Mouse (Mus musculus) liver, embryonic 15.5 days (tissue): ENCODE measurements around the gene Ankrd2. TPM values are rescaled to one million over a fixed set of nuclear protein-coding genes. Genes with fewer than 3 reads are reported as not detected.

Source experiments
- ATAC-seq: fragments of 200-750 bp; cut with Nextera tagmentation; 2 replicates; pipeline ENCODE4 v1.8.0; 2017; ENCODE audit warnings: moderate number of reproducible peaks, mild to moderate bottlenecking, moderate library complexity; ENCODE audit not compliant: insufficient read depth
- H3K27ac ChIP-seq: fragments of 300-500 bp; sonication (generic); replicated peaks from 2 replicates; pipeline ENCODE4 v1.5.1; 2015; ENCODE audit warnings: mild to moderate bottlenecking, inconsistent platforms
- H3K27me3 ChIP-seq: fragments of 300-500 bp; sonication (generic); 2 replicates; pipeline ENCODE4 v1.6.1; 2015; ENCODE audit warnings: mild to moderate bottlenecking, inconsistent platforms
- H3K36me3 ChIP-seq: fragments of 300-500 bp; sonication (generic); replicated peaks from 2 replicates; pipeline ENCODE4 v1.6.1; 2015; ENCODE audit warnings: moderate library complexity, mild to moderate bottlenecking, inconsistent platforms
- H3K4me1 ChIP-seq: fragments of 300-500 bp; sonication (generic); replicated peaks from 2 replicates; pipeline ENCODE4 v1.6.1; 2015; ENCODE audit warnings: inconsistent platforms
- H3K4me2 ChIP-seq: fragments of 300-500 bp; sonication (generic); 2 replicates; pipeline ENCODE4 v1.6.1; 2015; ENCODE audit warnings: moderate library complexity, mild to moderate bottlenecking, inconsistent platforms
- H3K4me3 ChIP-seq: fragments of 300-500 bp; sonication (generic); replicated peaks from 2 replicates; pipeline ENCODE4 v1.5.1; 2015; ENCODE audit warnings: mild to moderate bottlenecking, inconsistent platforms
- H3K9ac ChIP-seq: fragments of 300-500 bp; sonication (generic); 2 replicates; pipeline ENCODE4 v1.6.1; 2015; ENCODE audit warnings: moderate library complexity, mild to moderate bottlenecking, inconsistent platforms
- H3K9me3 ChIP-seq: fragments of 300-500 bp; sonication (generic); replicated peaks from 2 replicates; pipeline ENCODE4 v1.6.1; 2016; ENCODE audit warnings: inconsistent platforms
- whole genome bisulfite sequencing: fragments of 180-500 bp; shearing (Covaris S2); methylation state at CpG from one replicate; pipeline ENCODE4 v1.1.7; 2015; ENCODE audit warnings: mixed read lengths; ENCODE audit not compliant: insufficient replicate concordance; 5-methylcytosine and 5-hydroxymethylcytosine counted together
- polyA plus RNA-seq: library from polyadenylated mRNA; unstranded; fragments of >200 nt; fragmentation: Nextera tagmentation; extraction: Ambion mirVana; gene quantifications from 2 replicates; pipeline ENCODE4 v1.2.1, GENCODE M21; 2015

The Ankrd2 gene
- polyA plus RNA-seq, 1 experiment from 2014 or later: 0.17 TPM

GRCm38 (mm10) chr19:42056719-42057409, 21.1 kb downstream of the Ankrd2 start:
- 53% methylated on average over 6 of the region's 6 CpGs for WGBS
- no peak for ATAC-seq
- peaks cover 5% of the 10 kb centered on the region for H3K4me1 ChIP-seq
- no peak overlapping the region for H3K4me2 ChIP-seq
- no peak overlapping the region for H3K4me3 ChIP-seq
- no peaks in the 10 kb centered on the region for H3K9me3 ChIP-seq
- no peak overlapping the region for H3K27ac ChIP-seq
- H3K36me3 ChIP-seq: no peaks in the 10 kb centered on the region
- H3K9ac ChIP-seq: no peak overlapping the region
- H3K27me3 ChIP-seq: no peaks in the 10 kb centered on the region

- Histone ChIP-seq H3K4me1 (peaks cover 5% of the 10 kb centered on the region), H3K4me3 (no peak overlapping the region), H3K36me3 (0 out of 2 replicates have a peak, but pooled peaks cover 4% of the 10 kb centered on the region), H3K27me3 (no peaks in the 10 kb centered on the region), H3K9ac (no peak overlapping the region), H3K4me2 (no peak overlapping the region), H3K9me3 (no peaks in the 10 kb centered on the region), H3K27ac (no peak overlapping the region)
- no peak for ATAC-seq
- 52% methylated on average over 7 of the region's 7 CpGs for WGBS
These were observed 22.6 kb downstream of the Ankrd2 start for GRCm38 (mm10) chr19:42058426-42058825.

GRCm38 (mm10) chr19:42061443-42061842, 25.6 kb downstream of the Ankrd2 start:
- no peak overlapping the region for H3K9ac ChIP-seq
- ATAC-seq: peak; percentile 80
- H3K27ac ChIP-seq: peak overlapping the region; percentile 48
- no peaks in the 10 kb centered on the region for H3K27me3 ChIP-seq
- H3K9me3 ChIP-seq: no peaks in the 10 kb centered on the region
- H3K36me3 ChIP-seq: 0 out of 2 replicates have a peak, but pooled peaks cover 4% of the 10 kb centered on the region
- H3K4me3 ChIP-seq: no peak overlapping the region
- no peak overlapping the region for H3K4me2 ChIP-seq
- peaks cover 5% of the 10 kb centered on the region for H3K4me1 ChIP-seq
- 64% methylated on average over 7 of the region's 7 CpGs for WGBS

- Histone ChIP-seq H3K9me3 (no peaks in the 10 kb centered on the region), H3K4me3 (no peak overlapping the region), H3K27me3 (no peaks in the 10 kb centered on the region), H3K4me1 (no peaks in the 10 kb centered on the region; the same call in 1 of the 2 replicates), H3K4me2 (no peak overlapping the region), H3K27ac (no peak overlapping the region), H3K36me3 (0 out of 2 replicates have a peak, but pooled peaks cover 7% of the 10 kb centered on the region), H3K9ac (no peak overlapping the region)
- WGBS: 51% methylated on average over 11 of the region's 11 CpGs
- ATAC-seq: no peak
These were observed 32.8 kb downstream of the Ankrd2 start for GRCm38 (mm10) chr19:42068441-42069240.

GRCm38 (mm10) chr19:42069241-42069525, 33.4 kb downstream of the Ankrd2 start:
- H3K27ac ChIP-seq: no peak overlapping the region
- no peaks in the 10 kb centered on the region; the same call in 1 of the 2 replicates for H3K4me1 ChIP-seq
- no peak overlapping the region for H3K9ac ChIP-seq
- no peaks in the 10 kb centered on the region for H3K27me3 ChIP-seq
- H3K9me3 ChIP-seq: no peaks in the 10 kb centered on the region
- 0 out of 2 replicates have a peak, but pooled peaks cover 7% of the 10 kb centered on the region for H3K36me3 ChIP-seq
- 66% methylated on average over 6 of the region's 6 CpGs for WGBS
- ATAC-seq: no peak
- H3K4me2 ChIP-seq: no peak overlapping the region
- H3K4me3 ChIP-seq: no peak overlapping the region

- 66% methylated on average over 7 of the region's 7 CpGs for WGBS
- H3K4me2 ChIP-seq: no peak overlapping the region
- no peak overlapping the region for H3K4me3 ChIP-seq
- H3K9me3 ChIP-seq: no peaks in the 10 kb centered on the region
- no peaks in the 10 kb centered on the region; the same call in 1 of the 2 replicates for H3K4me1 ChIP-seq
- peak overlapping the region; percentile 68 for H3K27ac ChIP-seq
- H3K9ac ChIP-seq: no peak overlapping the region
- ATAC-seq: no peak
- H3K27me3 ChIP-seq: no peaks in the 10 kb centered on the region
- H3K36me3 ChIP-seq: 0 out of 2 replicates have a peak, but pooled peaks cover 7% of the 10 kb centered on the region
These were observed 35.4 kb downstream of the Ankrd2 start for GRCm38 (mm10) chr19:42071221-42071620.

GRCm38 (mm10) chr19:42071886-42072608, 36.2 kb downstream of the Ankrd2 start:
- peak; percentile 81 for ATAC-seq
- 0 out of 2 replicates have a peak, but pooled peaks cover 7% of the 10 kb centered on the region for H3K36me3 ChIP-seq
- H3K4me1 ChIP-seq: no peaks in the 10 kb centered on the region; the same call in 1 of the 2 replicates
- H3K27ac ChIP-seq: peak overlapping the region; percentile 68
- no peaks in the 10 kb centered on the region for H3K27me3 ChIP-seq
- H3K9ac ChIP-seq: no peak overlapping the region
- no peaks in the 10 kb centered on the region for H3K9me3 ChIP-seq
- no peak overlapping the region for H3K4me3 ChIP-seq
- H3K4me2 ChIP-seq: no peak overlapping the region
- 55% methylated on average over 15 of the region's 15 CpGs for WGBS

GRCm38 (mm10) chr19:42072802-42073201, 37.0 kb downstream of the Ankrd2 start:
- 66% methylated on average over 7 of the region's 7 CpGs for WGBS
- H3K27ac ChIP-seq: peak overlapping the region; percentile 68
- H3K9me3 ChIP-seq: no peaks in the 10 kb centered on the region
- no peak overlapping the region for H3K4me2 ChIP-seq
- no peak overlapping the region for H3K9ac ChIP-seq
- no peak overlapping the region for H3K4me3 ChIP-seq
- no peaks in the 10 kb centered on the region; the same call in 1 of the 2 replicates for H3K4me1 ChIP-seq
- ATAC-seq: no peak
- no peaks in the 10 kb centered on the region for H3K27me3 ChIP-seq
- H3K36me3 ChIP-seq: 0 out of 2 replicates have a peak, but pooled peaks cover 7% of the 10 kb centered on the region

- WGBS: 68% methylated on average over 2 of the region's 2 CpGs
- no peak for ATAC-seq
- Histone ChIP-seq H3K4me1 (peaks cover 18% of the 10 kb centered on the region; the same call in 1 of the 2 replicates), H3K27ac (no peak overlapping the region), H3K36me3 (0 out of 2 replicates have a peak, but pooled peaks cover 6% of the 10 kb centered on the region), H3K27me3 (no peaks in the 10 kb centered on the region), H3K4me2 (no peak overlapping the region), H3K4me3 (no peak overlapping the region), H3K9ac (no peak overlapping the region), H3K9me3 (no peaks in the 10 kb centered on the region)
These were observed 39.3 kb downstream of the Ankrd2 start for GRCm38 (mm10) chr19:42075051-42075450.

GRCm38 (mm10) chr19:42075992-42076391, 40.2 kb downstream of the Ankrd2 start:
- no peaks in the 10 kb centered on the region for H3K9me3 ChIP-seq
- 84% methylated on average over 16 of the region's 16 CpGs for WGBS
- no peak overlapping the region for H3K27ac ChIP-seq
- no peak overlapping the region for H3K4me2 ChIP-seq
- no peak overlapping the region for H3K9ac ChIP-seq
- no peaks in the 10 kb centered on the region for H3K36me3 ChIP-seq
- H3K27me3 ChIP-seq: no peaks in the 10 kb centered on the region
- ATAC-seq: no peak
- H3K4me3 ChIP-seq: no peak overlapping the region
- peaks cover 18% of the 10 kb centered on the region; the same call in 1 of the 2 replicates for H3K4me1 ChIP-seq

GRCm38 (mm10) chr19:42078566-42078965, 42.8 kb downstream of the Ankrd2 start:
- no peak for ATAC-seq
- Histone ChIP-seq H3K27ac (no peak overlapping the region; the same call in 1 of the 2 replicates), H3K9me3 (no peaks in the 10 kb centered on the region), H3K9ac (no peak overlapping the region), H3K4me1 (peaks cover 18% of the 10 kb centered on the region; the same call in 1 of the 2 replicates), H3K4me3 (no peak overlapping the region), H3K36me3 (no peaks in the 10 kb centered on the region), H3K4me2 (no peak overlapping the region), H3K27me3 (no peaks in the 10 kb centered on the region)
- WGBS: 74% methylated on average over 8 of the region's 8 CpGs
